Mouse (Mus musculus) activated CD4-positive, CD25-positive, alpha-beta regulatory T cell (primary cell): ENCODE measurements around the gene Gemin6. TPM values are rescaled to one million over a fixed set of nuclear protein-coding genes. Genes with fewer than 3 reads are reported as not detected.

ENCODE experiments used
- polyA plus RNA-seq, 2 experiments: library from polyadenylated mRNA; unstranded; fragments of 100-300 nt; shearing (Covaris generic); gene quantifications; one replicate each; pipeline ENCODE4 v1.2.1; 2017

Gene Gemin6
- polyA plus RNA-seq, result 10 to 100 TPM in 1 of 2 experiments, 1 to 10 TPM in 1; 8.9 to 17.9 TPM

GRCm38 (mm10) chr17:80224326-80225116 lies at the start of gene Gemin6:
Gemin6 (plus strand) TSS chr17:80224441.

DNA sequence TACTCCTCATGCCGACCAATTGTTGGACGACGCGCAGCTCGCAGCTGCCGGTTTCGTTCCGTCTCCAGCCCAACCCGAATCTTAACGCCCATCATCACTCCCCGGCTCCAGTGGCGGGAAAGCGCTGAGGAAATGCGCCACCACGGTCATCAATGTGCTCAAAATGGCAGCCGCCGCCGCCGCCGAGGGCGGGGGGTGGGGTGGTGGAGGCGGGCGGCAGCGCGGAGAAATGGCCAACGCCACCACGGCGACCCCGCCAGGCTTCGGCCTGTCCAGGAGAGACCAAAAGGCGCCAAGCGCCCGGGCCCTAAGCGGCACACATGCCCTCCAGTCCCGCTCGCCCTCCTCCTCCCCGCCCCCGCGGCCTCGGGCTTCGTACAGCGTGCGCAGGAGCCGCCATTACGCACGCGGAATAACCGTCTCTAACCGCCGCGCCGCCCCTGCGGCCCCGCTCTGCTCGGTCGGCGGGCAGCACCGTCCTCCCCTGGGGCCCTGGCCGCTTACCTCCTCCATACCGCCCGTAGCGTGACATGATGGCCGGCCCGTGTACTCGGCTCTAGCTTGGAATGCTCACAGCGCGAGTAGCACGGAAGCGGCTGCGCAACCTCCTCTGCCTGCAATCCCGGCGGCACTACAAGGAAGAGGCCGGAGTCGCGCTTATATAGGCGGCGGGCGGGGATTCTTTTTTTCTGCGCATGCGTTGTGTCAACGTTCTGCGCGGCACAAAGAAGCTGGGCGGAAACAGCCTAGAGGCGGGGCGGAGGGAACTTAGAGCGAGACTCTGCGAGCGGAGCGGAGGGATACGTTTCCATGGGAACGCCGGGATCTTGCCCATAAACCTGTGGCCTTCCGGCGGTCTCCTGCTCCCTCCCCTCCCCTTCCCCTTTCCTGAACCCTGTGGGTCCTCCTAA lies 17.3 kb upstream of the Gemin6 start, which contains the start of the genes Srsf7 and Ttc39d:
Srsf7 (minus strand) TSS at position 637 of the 911 bp plus-strand sequence.
Ttc39d (plus strand) TSS at position 790 of the 911 bp plus-strand sequence.

Other genes with a start within 250 kb of the Gemin6 start
- 100 to 1,000 TPM in 1 of 2 experiments, 10 to 100 TPM in 1; 80.9 to 125 TPM for gene Hnrnpll, start 162.1 kb upstream of the Gemin6 start, polyA plus RNA-seq
- 10 to 100 TPM; 12.0 to 45.8 TPM for gene Galm, start 97.0 kb upstream of the Gemin6 start, polyA plus RNA-seq
- gene Srsf7, start 17.1 kb upstream of the Gemin6 start, polyA plus RNA-seq, result 100 to 1,000 TPM; 393 to 427 TPM
- gene Ttc39d, start 17.0 kb upstream of the Gemin6 start, polyA plus RNA-seq, result under 1 TPM; 0.06 to 0.55 TPM
- 1 to 10 TPM; 1.2 to 3.6 TPM for gene Morn2, start 65.8 kb downstream of the Gemin6 start, polyA plus RNA-seq
- 10 to 100 TPM; 17.7 to 20.0 TPM for gene Dhx57, start 66.0 kb downstream of the Gemin6 start, polyA plus RNA-seq
- 1 to 10 TPM; 1.2 to 2.6 TPM for gene Arhgef33, start 83.0 kb downstream of the Gemin6 start, polyA plus RNA-seq
- not detected for gene Gm10190, start 149.1 kb downstream of the Gemin6 start, polyA plus RNA-seq